Mouse (Mus musculus) layer of hippocampus, adult 6 months (tissue): Measurements from ENCODE around the gene Thumpd3. TPM values are rescaled to one million over a fixed set of nuclear protein-coding genes. Genes with fewer than 3 reads are reported as not detected.

Experiments
- long read RNA-seq, 2 experiments: library from polyadenylated mRNA; unstranded; transcript quantifications; one replicate each; pipeline ENCODE4 v2.0.0; 2019 to 2020
- polyA plus RNA-seq: library from polyadenylated mRNA; unstranded; fragments of <200 nt; fragmentation: Nextera tagmentation; gene quantifications from 2 replicates; pipeline ENCODE4 v1.2.3, GENCODE M21; 2021

Thumpd3 gene
- 32.7 and 41.3 TPM in 2 replicates for polyA plus RNA-seq
- long read RNA-seq, experiment 1, transcript Thumpd3-201 (10 exons, 2,163 nt), result major isoform, 46 of 60 reads
- long read RNA-seq, experiment 1, partial matches to known transcripts, result 7 of 60 reads
- long read RNA-seq, experiment 1, other reads (novel, unspliced or antisense), result 4 of 60 reads
- long read RNA-seq, experiment 2, transcript Thumpd3-201 (10 exons, 2,163 nt), result major isoform, 175 of 224 reads
- long read RNA-seq, experiment 2, partial matches to known transcripts, result 16 of 224 reads
- long read RNA-seq, experiment 2, other reads (novel, unspliced or antisense), result 27 of 224 reads

DNA sequence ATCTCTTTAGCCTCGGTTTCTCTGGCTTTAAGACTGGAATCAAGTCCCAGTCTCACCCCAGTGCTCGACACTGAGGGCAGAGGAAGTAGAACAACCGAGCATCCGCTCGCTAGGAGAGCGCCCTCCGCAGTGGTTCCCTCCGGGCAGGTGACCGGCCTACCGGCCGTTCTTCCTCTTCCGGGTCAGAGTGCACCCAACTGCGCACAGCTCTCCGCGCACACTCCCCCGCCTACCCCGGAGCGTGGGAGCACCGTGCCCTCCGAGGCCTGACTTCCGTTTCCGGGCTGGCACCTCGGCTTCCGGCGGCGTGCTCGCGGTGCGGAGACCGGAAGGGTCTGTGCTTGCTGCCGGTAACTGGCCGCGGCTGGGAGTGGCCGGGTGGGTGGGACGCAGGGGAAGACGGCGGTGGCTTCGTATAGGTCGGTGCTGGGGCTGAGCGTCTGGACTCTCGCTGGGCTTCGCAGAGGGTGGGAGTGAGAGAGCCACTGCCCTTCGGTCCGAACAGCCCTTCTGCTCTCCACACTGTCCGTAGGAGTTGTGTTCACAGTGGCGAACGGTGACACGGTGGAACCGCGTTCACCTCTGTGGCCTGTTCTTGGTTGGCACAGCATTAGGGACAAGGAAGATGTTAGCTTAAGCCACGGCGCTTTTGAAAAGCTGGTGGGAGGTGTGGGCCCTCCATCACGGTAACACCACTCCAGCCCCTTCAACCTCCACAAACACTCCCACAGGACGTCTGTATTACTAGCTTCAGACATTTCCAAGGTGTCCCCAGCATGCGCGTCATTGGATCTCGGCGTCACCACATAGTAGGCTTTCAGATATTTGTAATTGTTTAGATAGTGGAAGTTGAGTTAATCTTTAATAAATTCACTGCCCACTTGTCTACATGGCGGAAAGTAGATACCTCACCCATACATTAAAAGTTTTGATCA lies at the start of gene Thumpd3:
Thumpd3 (plus strand) TSS at position 185 of the 935 bp plus-strand sequence.

DNA sequence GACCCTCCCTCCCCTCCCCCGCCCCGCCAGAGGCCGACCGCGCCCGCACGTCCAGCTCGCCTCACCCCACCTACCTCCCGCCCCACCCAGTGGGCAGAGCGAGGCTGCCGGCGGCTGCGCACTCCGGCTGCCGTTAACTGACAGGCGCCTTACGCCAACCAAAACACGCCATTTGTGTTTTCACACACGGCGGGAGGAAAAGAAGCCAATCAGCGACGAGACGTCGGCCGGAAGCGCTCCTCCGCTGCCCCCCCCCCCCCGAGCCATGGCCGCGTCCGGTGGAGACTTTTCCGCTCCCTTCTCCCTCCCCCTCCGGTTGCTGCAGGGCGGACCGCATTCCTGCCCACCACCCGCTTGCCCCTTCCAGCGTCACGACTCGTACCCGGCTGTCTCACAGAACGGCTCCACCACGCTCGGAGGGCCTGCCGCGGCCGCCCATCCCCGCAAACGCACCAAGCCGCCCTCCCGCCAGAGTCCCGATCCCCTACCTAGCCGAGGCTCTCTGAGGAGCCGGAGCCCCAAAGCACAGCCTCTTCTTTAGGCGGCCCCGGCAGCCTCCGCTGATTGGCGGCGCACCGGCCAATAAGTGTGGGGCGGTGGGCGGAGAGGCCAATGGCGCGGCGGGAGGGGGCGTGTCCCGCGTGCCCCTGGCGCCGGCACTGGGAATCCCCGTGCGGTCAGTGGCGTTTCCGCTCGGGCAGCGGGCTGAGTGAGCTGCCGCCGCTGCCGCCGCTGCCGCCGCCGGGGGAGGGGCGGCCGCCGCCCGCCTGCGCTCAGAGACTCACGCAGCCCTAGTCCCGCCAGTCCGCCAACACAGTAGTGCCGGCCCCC lies 30.9 kb downstream of the Thumpd3 start, which contains the start of gene Setd5:
Setd5 (plus strand) TSS at position 680 of the 831 bp plus-strand sequence.

Other genes starting within 250 kb of the Thumpd3 start
- 30.6 and 32.1 TPM in 2 replicates for gene Srgap3, start 99.0 kb upstream of the Thumpd3 start, polyA plus RNA-seq
- 8.2 and 8.5 TPM in 2 replicates for gene Setd5, start 31.1 kb downstream of the Thumpd3 start, polyA plus RNA-seq
- 12.4 and 13.0 TPM in 2 replicates for gene Lhfpl4, start 149.2 kb downstream of the Thumpd3 start, polyA plus RNA-seq
- gene Mtmr14, start 191.6 kb downstream of the Thumpd3 start, polyA plus RNA-seq, result 12.2 and 14.1 TPM in 2 replicates
- gene Cpne9, start 236.1 kb downstream of the Thumpd3 start, polyA plus RNA-seq, result 13.9 and 15.3 TPM in 2 replicates